Mouse (Mus musculus): Measurements from ENCODE around the gene Tmem131l.
"Not testable (repeated sequence)": the region's sequence is repeated elsewhere in the genome, so short reads cannot be mapped to it uniquely, and the experiment has no call there.

Gene Tmem131l

GRCm38 (mm10) chr3:83869776-83870175 is 170.2 kb downstream of the Tmem131l start:
- DNase-seq (ENCODE audit: low read depth, low spot score), result no peak

DNA sequence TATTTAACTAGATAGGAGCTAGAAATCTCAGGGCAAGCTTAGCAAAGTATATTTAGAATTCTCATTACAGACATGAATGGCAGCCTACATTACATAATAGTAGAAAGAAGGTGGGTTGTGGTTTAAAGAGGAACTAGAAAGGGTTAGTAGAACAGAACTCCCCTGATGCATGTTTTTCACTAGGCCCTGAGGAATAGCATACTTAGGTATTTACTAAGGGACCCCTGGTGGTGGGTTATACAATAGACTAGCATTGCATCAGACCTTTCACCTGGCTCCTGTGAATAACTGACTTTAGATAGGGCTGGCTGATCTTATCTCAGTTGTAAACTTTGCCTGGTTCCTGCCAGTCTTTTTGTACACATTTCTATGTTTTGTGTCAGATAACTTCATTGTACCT is 172.9 kb downstream of the Tmem131l start:
- DNase-seq (ENCODE audit: low read depth, low spot score), result not testable (repeated sequence)

- DNase-seq (ENCODE audit: low read depth, low spot score), result no peak
These were observed 174.8 kb downstream of the Tmem131l start for GRCm38 (mm10) chr3:83865216-83865615.

DNA sequence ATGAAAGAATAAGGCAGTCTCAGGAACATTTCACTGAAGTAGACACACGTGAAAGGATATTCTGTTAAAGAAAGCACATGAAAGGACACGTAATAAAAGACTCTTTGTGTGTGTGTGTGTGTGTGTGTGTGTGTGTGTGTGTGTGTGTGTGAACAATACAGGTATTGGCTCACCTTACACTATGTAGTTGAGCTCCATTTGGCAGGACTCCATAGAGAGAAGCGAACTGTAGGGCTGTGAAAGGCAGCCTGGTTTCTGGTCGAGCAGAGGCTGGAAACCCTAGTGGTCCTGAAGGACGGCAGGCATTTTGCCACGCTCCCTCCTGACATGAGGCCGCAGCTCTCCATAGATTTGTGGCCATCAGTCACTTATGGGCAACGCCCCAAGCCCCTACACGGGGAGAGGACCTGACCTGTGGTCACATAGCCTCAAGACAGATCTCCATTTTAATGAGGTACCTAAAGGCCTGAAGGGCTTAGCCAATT is 175.9 kb downstream of the Tmem131l start:
- no peak for DNase-seq (ENCODE audit: low read depth, low spot score)

- peak; percentile 60 for DNase-seq (ENCODE audit: low read depth, low spot score)
These were observed 177.0 kb downstream of the Tmem131l start for GRCm38 (mm10) chr3:83862956-83863355.

- no peak for DNase-seq (ENCODE audit: low read depth, low spot score)
These were observed 180.4 kb downstream of the Tmem131l start for GRCm38 (mm10) chr3:83859595-83859994.

- DNase-seq (ENCODE audit: low read depth, low spot score), result no peak
These were observed 180.9 kb downstream of the Tmem131l start for GRCm38 (mm10) chr3:83859071-83859470.

DNA sequence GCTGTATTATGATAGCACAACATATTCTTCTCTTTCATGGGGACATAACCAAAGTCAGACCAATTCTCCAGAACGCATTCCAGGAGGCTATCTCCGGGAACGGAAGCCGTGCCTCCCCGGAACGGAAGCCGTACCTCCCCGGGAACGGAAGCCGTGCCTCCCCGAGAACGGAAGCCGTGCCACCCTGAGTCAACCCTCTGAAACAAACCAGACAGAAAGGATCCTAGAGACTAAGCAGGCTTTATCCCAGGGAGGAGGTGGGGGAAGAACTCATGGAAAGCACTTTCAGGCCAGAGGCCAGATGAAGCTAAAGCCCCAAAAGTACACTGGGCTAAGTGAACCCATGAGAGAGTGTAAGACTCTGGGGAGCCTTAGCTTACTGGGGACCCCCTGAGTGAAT is 182.4 kb downstream of the Tmem131l start:
- DNase-seq (ENCODE audit: low read depth, low spot score), result no peak

DNA sequence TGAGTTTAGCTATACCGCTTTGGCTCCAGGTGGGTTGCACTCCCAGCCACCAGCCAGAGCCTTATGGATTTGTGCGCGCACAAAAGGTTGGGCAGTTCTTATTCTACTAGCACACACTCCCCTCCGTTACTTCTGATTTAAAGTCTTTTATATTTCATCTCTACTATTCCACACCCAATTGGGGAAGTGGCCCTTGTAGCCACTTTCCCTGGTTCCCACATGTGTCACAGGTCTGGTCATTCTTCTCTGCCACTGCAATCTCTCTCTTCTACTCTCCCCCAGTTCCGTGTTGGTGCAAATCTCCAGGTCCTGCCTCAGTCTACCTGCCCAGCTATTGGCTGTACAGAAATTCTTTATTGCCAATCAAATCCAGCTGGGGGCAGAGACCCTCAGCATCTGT is 184.3 kb downstream of the Tmem131l start:
- no peak for DNase-seq (ENCODE audit: low read depth, low spot score)

DNA sequence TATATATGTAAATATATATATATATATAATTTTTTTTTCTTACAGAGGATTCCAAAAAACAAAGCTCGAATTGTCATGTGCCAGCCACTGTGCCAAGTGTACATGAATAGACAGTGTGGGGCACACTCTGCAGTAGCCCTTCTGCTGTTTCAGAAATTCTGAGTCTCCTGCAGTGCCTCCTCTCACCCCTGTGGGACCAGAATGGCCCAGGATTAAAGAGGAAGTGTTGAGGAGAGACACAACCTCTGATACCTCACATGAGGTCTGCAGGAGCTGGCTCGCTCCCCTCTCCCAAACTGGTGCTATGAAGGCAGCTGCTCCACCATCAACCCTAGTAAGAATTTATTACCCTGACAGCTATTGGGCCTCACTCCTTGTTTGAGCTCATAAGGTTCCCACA is 190.6 kb downstream of the Tmem131l start:
- no peak for DNase-seq (ENCODE audit: low read depth, low spot score)
